Mouse (Mus musculus): ENCODE measurements at regions not wholly inside any gene's neighbourhood (a gene's known extent, or its start where the extent isn't known, plus 50 kb on each side); places are given as distances from the start of the nearest gene placed in this dataset.
A peak's percentile ranks its signal among the peaks of the same experiment; 100 is the strongest.

DNA sequence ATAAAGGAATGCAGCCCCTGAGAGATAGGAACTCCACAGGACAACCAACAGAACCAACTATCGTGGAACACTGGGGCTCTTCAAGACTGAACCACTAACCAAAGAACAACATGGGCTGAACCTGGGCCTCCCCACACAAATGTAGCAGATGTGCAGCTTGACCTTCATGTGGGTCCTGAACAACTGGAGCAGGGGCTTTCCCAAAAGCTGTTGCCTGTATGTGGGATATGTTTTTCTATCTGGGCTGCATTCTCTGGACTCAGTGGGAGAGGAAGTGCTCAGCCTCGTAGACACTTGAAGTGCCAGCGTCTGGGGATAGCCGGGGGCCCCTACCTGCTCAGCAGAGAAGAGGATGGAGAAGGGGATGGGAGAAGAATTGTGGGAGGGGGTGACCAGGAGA is 149.2 kb upstream of the Trib2 start:
- no peak for DNase-seq (ENCODE audit: low read depth, low spot score)
- H3K9me3 ChIP-seq (ENCODE audit: control insufficient read depth, insufficient read depth, low read depth, low read length): no peaks in the 10 kb centered on the region
- H3K4me3 ChIP-seq (ENCODE audit: insufficient read depth in 1 of 2, low read depth in 1 of 2, low read length in 2 of 2, poor library complexity in 1 of 2, severe bottlenecking in 1 of 2): no peak overlapping the region
- H3K27ac ChIP-seq (ENCODE audit: insufficient read depth, low read depth, low read length, poor library complexity, severe bottlenecking): no peak overlapping the region
- no peak overlapping the region for H3K9ac ChIP-seq (ENCODE audit: insufficient read depth, low read depth, low read length, poor library complexity, severe bottlenecking)
- in situ Hi-C loops (cut with MboI; ENCODE audit: low sequenced_read_pairs in 2 of 2, unreplicated experiment in 2 of 2): no loop called here
- 0 out of 4 replicates have a peak, but pooled peaks cover 0 to 2% of the 10 kb centered on the region in 2 experiments for H3K4me1 ChIP-seq (ENCODE audit: control insufficient read depth in 2 of 2, insufficient read depth in 2 of 2, low read length in 2 of 2, poor library complexity in 1 of 2)
- no peak for TF ChIP-seq ZNF384 (IDR thresholded peaks at IDR 0.05; ENCODE audit: low read depth, low read length)
- no peak for TF ChIP-seq MAFK (IDR thresholded peaks at IDR 0.05; ENCODE audit: insufficient read depth, low read depth, low read length)
- TF ChIP-seq HCFC1 (IDR thresholded peaks at IDR 0.05; ENCODE audit: borderline replicate concordance, insufficient read depth, low read length): no peak
- no peak for TF ChIP-seq ZC3H11A (IDR thresholded peaks at IDR 0.05; ENCODE audit: borderline replicate concordance, low read depth, low read length)
- TF ChIP-seq CHD2 (IDR thresholded peaks at IDR 0.05; ENCODE audit: low read depth, low read length): no peak
- H3K36me3 ChIP-seq (ENCODE audit: control insufficient read depth, insufficient read depth, low read length, poor library complexity, severe bottlenecking): no peaks in the 10 kb centered on the region

DNA sequence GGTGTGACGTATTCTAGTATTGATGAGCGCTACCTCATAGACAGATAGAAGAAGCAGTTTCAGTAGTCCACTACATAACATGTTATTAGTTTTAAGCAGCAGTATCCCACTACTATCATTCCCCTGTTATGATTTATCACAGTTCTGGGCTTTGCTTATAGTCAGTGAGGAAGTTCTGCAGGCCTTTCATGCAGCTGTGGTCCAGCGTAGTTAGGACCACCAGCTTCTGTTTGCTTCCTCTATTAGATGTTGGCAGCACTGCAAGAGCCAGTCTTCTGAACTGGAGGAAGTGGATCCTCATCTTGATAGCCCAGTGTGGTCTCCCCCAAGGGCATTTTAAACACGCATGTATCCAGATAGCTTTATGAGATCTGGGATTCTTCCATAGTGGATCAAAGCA is 147.4 kb upstream of the Trib2 start:
- no peak for DNase-seq (ENCODE audit: low read depth, low spot score)
- H3K4me1 ChIP-seq (ENCODE audit: control insufficient read depth in 2 of 2, insufficient read depth in 2 of 2, low read length in 2 of 2, poor library complexity in 1 of 2): 0 out of 4 replicates have a peak, but pooled peaks cover 0 to 2% of the 10 kb centered on the region in 2 experiments
- H3K27ac ChIP-seq (ENCODE audit: insufficient read depth, low read depth, low read length, poor library complexity, severe bottlenecking): no peak overlapping the region
- H3K9ac ChIP-seq (ENCODE audit: insufficient read depth, low read depth, low read length, poor library complexity, severe bottlenecking): no peak overlapping the region
- H3K4me3 ChIP-seq (ENCODE audit: insufficient read depth in 1 of 2, low read depth in 1 of 2, low read length in 2 of 2, poor library complexity in 1 of 2, severe bottlenecking in 1 of 2): no peak overlapping the region
- TF ChIP-seq HCFC1 (IDR thresholded peaks at IDR 0.05; ENCODE audit: borderline replicate concordance, insufficient read depth, low read length) (no peak), MAFK (IDR thresholded peaks at IDR 0.05; ENCODE audit: insufficient read depth, low read depth, low read length) (no peak), ZNF384 (IDR thresholded peaks at IDR 0.05; ENCODE audit: low read depth, low read length) (no peak), ZC3H11A (IDR thresholded peaks at IDR 0.05; ENCODE audit: borderline replicate concordance, low read depth, low read length) (no peak)
- in situ Hi-C loops (cut with MboI; ENCODE audit: low sequenced_read_pairs in 2 of 2, unreplicated experiment in 2 of 2): no loop called here
- H3K9me3 ChIP-seq (ENCODE audit: control insufficient read depth, insufficient read depth, low read depth, low read length): no peaks in the 10 kb centered on the region
- H3K36me3 ChIP-seq (ENCODE audit: control insufficient read depth, insufficient read depth, low read length, poor library complexity, severe bottlenecking): no peaks in the 10 kb centered on the region

DNA sequence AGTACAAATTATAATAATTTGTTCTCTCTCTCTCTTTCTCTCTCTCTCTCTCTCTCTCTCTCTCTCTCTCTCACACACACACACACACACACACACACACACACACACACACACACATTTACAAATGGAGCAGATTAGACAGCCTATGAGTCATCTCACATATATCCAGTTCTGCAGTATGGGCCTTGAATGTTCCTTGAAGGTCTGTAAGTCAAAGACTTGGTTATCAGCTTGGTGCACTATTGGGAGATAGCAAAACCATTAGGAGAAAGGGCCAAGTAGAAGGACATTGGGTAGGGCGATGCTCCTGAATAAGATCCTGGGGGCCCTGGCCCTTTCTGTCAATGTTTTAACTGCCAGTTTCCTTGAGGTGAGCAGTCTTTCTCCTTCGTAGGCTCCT is 145.1 kb upstream of the Trib2 start:
- TF ChIP-seq HCFC1 (IDR thresholded peaks at IDR 0.05; ENCODE audit: borderline replicate concordance, insufficient read depth, low read length) (no peak), MAFK (IDR thresholded peaks at IDR 0.05; ENCODE audit: insufficient read depth, low read depth, low read length) (no peak), CHD2 (IDR thresholded peaks at IDR 0.05; ENCODE audit: low read depth, low read length) (no peak), ZNF384 (IDR thresholded peaks at IDR 0.05; ENCODE audit: low read depth, low read length) (no peak), ZC3H11A (IDR thresholded peaks at IDR 0.05; ENCODE audit: borderline replicate concordance, low read depth, low read length) (no peak)

DNA sequence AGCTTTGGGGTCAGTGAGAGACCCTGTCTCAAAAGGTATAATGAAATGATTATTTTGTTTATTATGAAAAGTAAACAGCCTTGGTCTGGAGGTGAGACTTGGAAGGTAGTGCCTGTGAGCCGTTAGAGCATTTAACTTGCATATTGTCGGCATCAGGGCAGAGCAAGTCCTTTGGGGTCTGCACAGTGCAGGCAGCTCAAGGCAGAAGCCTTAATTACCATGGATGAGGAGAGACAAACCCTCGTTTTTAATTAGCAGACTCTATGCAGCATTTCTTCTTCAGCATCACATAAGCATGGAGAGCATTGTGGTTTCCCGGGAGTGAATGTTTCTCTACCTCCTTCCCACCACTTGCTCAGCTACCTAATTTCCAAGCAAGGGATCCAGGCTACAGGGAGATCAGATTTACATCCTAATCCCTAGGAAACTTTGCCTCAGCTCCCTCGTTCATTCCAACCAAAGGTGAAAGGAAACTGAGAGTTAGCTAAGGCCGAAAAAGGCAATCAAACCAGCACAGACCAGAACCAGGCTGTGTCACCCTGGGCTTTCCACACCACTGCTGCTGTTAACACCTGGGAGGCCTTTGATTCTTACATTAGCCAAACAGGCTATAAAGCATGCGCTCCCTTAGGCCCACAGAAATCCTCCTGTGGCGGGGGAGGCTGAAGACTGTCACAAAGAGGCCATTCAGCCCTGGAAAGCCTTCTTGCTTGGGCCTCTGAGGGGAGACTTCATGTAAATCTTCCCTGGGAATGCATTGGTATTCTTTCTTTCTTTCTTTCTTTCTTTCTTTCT is 120.9 kb upstream of the Trib2 start:
- Histone ChIP-seq H3K9me3 (ENCODE audit: control insufficient read depth, insufficient read depth, low read depth, low read length) (no peaks in the 10 kb centered on the region), H3K27ac (ENCODE audit: insufficient read depth, low read depth, low read length, poor library complexity, severe bottlenecking) (no peak overlapping the region), H3K9ac (ENCODE audit: insufficient read depth, low read depth, low read length, poor library complexity, severe bottlenecking) (0 out of 2 replicates have a peak overlapping the region, but pooled peaks have one; percentile 11), H3K36me3 (ENCODE audit: control insufficient read depth, insufficient read depth, low read length, poor library complexity, severe bottlenecking) (no peaks in the 10 kb centered on the region), H3K4me3 (ENCODE audit: insufficient read depth in 1 of 2, low read depth in 1 of 2, low read length in 2 of 2, poor library complexity in 1 of 2, severe bottlenecking in 1 of 2) (no peak overlapping the region), H3K4me1 (ENCODE audit: control insufficient read depth in 2 of 2, insufficient read depth in 2 of 2, low read length in 2 of 2, poor library complexity in 1 of 2) (no peaks in the 10 kb centered on the region)
- TF ChIP-seq ZC3H11A (IDR thresholded peaks at IDR 0.05; ENCODE audit: borderline replicate concordance, low read depth, low read length): no peak
- no peak for TF ChIP-seq ZNF384 (IDR thresholded peaks at IDR 0.05; ENCODE audit: low read depth, low read length)
- TF ChIP-seq MAFK (IDR thresholded peaks at IDR 0.05; ENCODE audit: insufficient read depth, low read depth, low read length): no peak
- TF ChIP-seq HCFC1 (IDR thresholded peaks at IDR 0.05; ENCODE audit: borderline replicate concordance, insufficient read depth, low read length): no peak
- DNase-seq (ENCODE audit: low read depth, low spot score): no peak
- in situ Hi-C loops (cut with MboI; ENCODE audit: low sequenced_read_pairs in 2 of 2, unreplicated experiment in 2 of 2): no loop called here

More for the DNA sequence above, 145.1 kb upstream of the Trib2 start:
- H3K4me1 ChIP-seq (ENCODE audit: control insufficient read depth in 2 of 2, insufficient read depth in 2 of 2, low read length in 2 of 2, poor library complexity in 1 of 2): no peaks in the 10 kb centered on the region
- H3K9me3 ChIP-seq (ENCODE audit: control insufficient read depth, insufficient read depth, low read depth, low read length): no peaks in the 10 kb centered on the region
- H3K27ac ChIP-seq (ENCODE audit: insufficient read depth, low read depth, low read length, poor library complexity, severe bottlenecking): no peak overlapping the region
- H3K36me3 ChIP-seq (ENCODE audit: control insufficient read depth, insufficient read depth, low read length, poor library complexity, severe bottlenecking): no peaks in the 10 kb centered on the region
- H3K9ac ChIP-seq (ENCODE audit: insufficient read depth, low read depth, low read length, poor library complexity, severe bottlenecking): no peak overlapping the region
- DNase-seq (ENCODE audit: low read depth, low spot score): no peak
- in situ Hi-C loops (cut with MboI; ENCODE audit: low sequenced_read_pairs in 2 of 2, unreplicated experiment in 2 of 2): no loop called here
- H3K4me3 ChIP-seq (ENCODE audit: insufficient read depth in 1 of 2, low read depth in 1 of 2, low read length in 2 of 2, poor library complexity in 1 of 2, severe bottlenecking in 1 of 2): no peak overlapping the region

All from ES-E14 (cell line).